Comparison of ENCODE assay signal across 22 mouse cellular contexts in genomic region chr14:80137541-80137940, GRCm38 (mm10).
DNase-seq lines count a peak whose midpoint lies in the region; ATAC-seq and TF ChIP-seq lines count a peak whose summit lies in the region.
"Had no signal": no experiment of that assay in that cellular context is flagged by ENCODE, and none has a peak within 500 bp of the region (broad histone marks: within the 10 kb centered on the region; RNA-seq: fewer than 3 reads in every experiment).

No protein-coding gene starts in this region.

- H3K27me3 ChIP-seq in forebrain, embryonic 10.5 days (ENCODE audit: poor library complexity, severe bottlenecking) = peaks cover 9% of the 10 kb centered on the region
- H3K27me3 ChIP-seq in forebrain, embryonic 16.5 days (replicated peaks; ENCODE audit: control insufficient read depth, insufficient read depth, low read length) = no peaks in the 10 kb centered on the region
- H3K27me3 ChIP-seq in midbrain, embryonic 11.5 days (ENCODE audit: control insufficient read depth, insufficient read depth, low read length) = no peaks in the 10 kb centered on the region
- H3K27me3 ChIP-seq in midbrain, embryonic 16.5 days (ENCODE audit: control insufficient read depth, insufficient read depth, low read depth, low read length) = no peaks in the 10 kb centered on the region
- H3K27me3 ChIP-seq in hindbrain, embryonic 14.5 days (ENCODE audit: control insufficient read depth, insufficient read depth, low read length) = no peaks in the 10 kb centered on the region
- no peaks in the 10 kb centered on the region for H3K27me3 ChIP-seq in heart, adult 2 months (ENCODE audit: control insufficient read depth, insufficient read depth, low read length)
- H3K27me3 ChIP-seq: heart, embryonic 12.5 days; liver, embryonic 13.5 days; neural tube, embryonic 12.5 days had no signal

- no peaks in the 10 kb centered on the region for H3K79me2 ChIP-seq in heart, adult 2 months (replicated peaks; ENCODE audit: control insufficient read depth, insufficient read depth, low read length)

- WGBS in forebrain, embryonic 10.5 days = 47% methylated on average over 5 of the region's 5 CpGs
- WGBS in forebrain, embryonic 16.5 days = 26% methylated on average over 5 of the region's 5 CpGs
- 43% methylated on average over 5 of the region's 5 CpGs for WGBS in midbrain, embryonic 11.5 days
- 30% methylated on average over 5 of the region's 5 CpGs for WGBS in midbrain, embryonic 16.5 days
- 28% methylated on average over 5 of the region's 5 CpGs for WGBS in hindbrain, embryonic 14.5 days
- 77% methylated on average over 5 of the region's 5 CpGs for WGBS in heart, adult 2 months

- no peak for TF ChIP-seq EP300 in heart, adult 2 months (IDR thresholded peaks at IDR 0.05; ENCODE audit: insufficient read depth, low read depth, low read length)

- no peaks in the 10 kb centered on the region for H3K9me3 ChIP-seq in forebrain, embryonic 10.5 days
- H3K9me3 ChIP-seq in forebrain, embryonic 16.5 days (ENCODE audit: control insufficient read depth, low read length) = no peaks in the 10 kb centered on the region
- no peaks in the 10 kb centered on the region for H3K9me3 ChIP-seq in midbrain, embryonic 11.5 days (ENCODE audit: control insufficient read depth, low read length)
- no peaks in the 10 kb centered on the region for H3K9me3 ChIP-seq in midbrain, embryonic 16.5 days (replicated peaks; ENCODE audit: control insufficient read depth, low read length, poor library complexity, severe bottlenecking)
- no peaks in the 10 kb centered on the region for H3K9me3 ChIP-seq in hindbrain, embryonic 14.5 days (ENCODE audit: control insufficient read depth, low read length)
- H3K9me3 ChIP-seq: heart, embryonic 12.5 days; liver, embryonic 13.5 days; neural tube, embryonic 12.5 days had no signal

- no peak overlapping the region for H3K4me2 ChIP-seq in forebrain, embryonic 16.5 days (ENCODE audit: low read length)
- no peak overlapping the region for H3K4me2 ChIP-seq in midbrain, embryonic 11.5 days
- H3K4me2 ChIP-seq in midbrain, embryonic 16.5 days (ENCODE audit: low read length) = no peak overlapping the region
- H3K4me2 ChIP-seq in hindbrain, embryonic 14.5 days (replicated peaks) = no peak overlapping the region
- H3K4me2 ChIP-seq: heart, embryonic 12.5 days; liver, embryonic 13.5 days; lung, embryonic 14.5 days; neural tube, embryonic 12.5 days had no signal

- H3K4me1 ChIP-seq in forebrain, embryonic 10.5 days = peaks cover 33% of the 10 kb centered on the region
- H3K4me1 ChIP-seq in forebrain, embryonic 16.5 days (replicated peaks; ENCODE audit: control insufficient read depth, insufficient read depth, low read length) = peaks cover 15% of the 10 kb centered on the region
- H3K4me1 ChIP-seq in midbrain, embryonic 11.5 days (ENCODE audit: control insufficient read depth, insufficient read depth, low read length) = peaks cover 23% of the 10 kb centered on the region
- peaks cover 14% of the 10 kb centered on the region for H3K4me1 ChIP-seq in midbrain, embryonic 16.5 days (ENCODE audit: control insufficient read depth, insufficient read depth, low read length)
- peaks cover 22% of the 10 kb centered on the region for H3K4me1 ChIP-seq in hindbrain, embryonic 14.5 days (replicated peaks; ENCODE audit: control insufficient read depth, insufficient read depth, low read length)
- H3K4me1 ChIP-seq in heart, adult 2 months (ENCODE audit: control insufficient read depth, insufficient read depth, low read length) = no peaks in the 10 kb centered on the region
- H3K4me1 ChIP-seq: heart, embryonic 12.5 days; liver, embryonic 13.5 days had no signal

- no peak for TF ChIP-seq CTCF in heart, adult 2 months (IDR thresholded peaks at IDR 0.05)

- no peak for TF ChIP-seq POLR2A in heart, adult 2 months (IDR thresholded peaks at IDR 0.05; ENCODE audit: insufficient read depth, low read depth, low read length)

- no peak overlapping the region for H3K4me3 ChIP-seq in forebrain, embryonic 10.5 days
- no peak overlapping the region for H3K4me3 ChIP-seq in forebrain, embryonic 16.5 days (replicated peaks; ENCODE audit: low read length)
- no peak overlapping the region for H3K4me3 ChIP-seq in midbrain, embryonic 11.5 days (ENCODE audit: low read depth, low read length)
- no peak overlapping the region for H3K4me3 ChIP-seq in midbrain, embryonic 16.5 days (ENCODE audit: low read depth, low read length)
- H3K4me3 ChIP-seq in hindbrain, embryonic 14.5 days (replicated peaks; ENCODE audit: low read length) = no peak overlapping the region
- no peak overlapping the region for H3K4me3 ChIP-seq in heart, adult 2 months
- H3K4me3 ChIP-seq: heart, embryonic 12.5 days; liver, embryonic 13.5 days; neural tube, embryonic 12.5 days had no signal

- no peak for DNase-seq in forebrain, embryonic 10.5 days (ENCODE audit: extremely low spot score, low spot score)
- DNase-seq in midbrain, embryonic 11.5 days (ENCODE audit: low spot score, missing footprints) = peak; percentile 82
- DNase-seq in hindbrain, embryonic 14.5 days (ENCODE audit: low spot score) = no peak
- DNase-seq in retina, embryonic 14.5 days (ENCODE audit: low spot score) = peak; percentile 60
- DNase-seq in heart, adult 2 months = no peak
- DNase-seq in testis, postnatal 10 days (ENCODE audit: low spot score) = no peak
- DNase-seq: adrenal gland, postnatal 10 days; cerebellum, adult 2 months; cerebellum, postnatal 36 days; heart, postnatal 10 days; kidney, adult 11 months; kidney, postnatal 4 days; layer of hippocampus, adult 9-11 months; liver, embryonic 13.5 days; lung, embryonic 14.5 days; right cerebral cortex, postnatal 14 days; thymus, postnatal 14 days had no signal

- H3K36me3 ChIP-seq in forebrain, embryonic 10.5 days (replicated peaks) = no peaks in the 10 kb centered on the region
- H3K36me3 ChIP-seq in forebrain, embryonic 16.5 days (ENCODE audit: control insufficient read depth, insufficient read depth) = no peaks in the 10 kb centered on the region
- no peaks in the 10 kb centered on the region for H3K36me3 ChIP-seq in midbrain, embryonic 11.5 days (ENCODE audit: control insufficient read depth, insufficient read depth, low read length)
- H3K36me3 ChIP-seq in midbrain, embryonic 16.5 days (ENCODE audit: control insufficient read depth, insufficient read depth, low read length) = no peaks in the 10 kb centered on the region
- H3K36me3 ChIP-seq in hindbrain, embryonic 14.5 days (replicated peaks; ENCODE audit: control insufficient read depth, insufficient read depth) = no peaks in the 10 kb centered on the region
- H3K36me3 ChIP-seq in heart, adult 2 months (ENCODE audit: control insufficient read depth, insufficient read depth, low read length) = no peaks in the 10 kb centered on the region
- H3K36me3 ChIP-seq: heart, embryonic 12.5 days; liver, embryonic 13.5 days; neural tube, embryonic 12.5 days had no signal

- ATAC-seq in forebrain, embryonic 16.5 days = no peak
- ATAC-seq in midbrain, embryonic 11.5 days (ENCODE audit: low FRiP score) = no peak
- ATAC-seq in midbrain, embryonic 16.5 days = no peak
- no peak for ATAC-seq in hindbrain, embryonic 14.5 days (ENCODE audit: low FRiP score)
- ATAC-seq: activated CD4-positive, CD25-positive, alpha-beta regulatory T cell, adult 4 months had no signal

- 0 out of 2 replicates have a peak overlapping the region, but pooled peaks have one; percentile 48 for H3K27ac ChIP-seq in forebrain, embryonic 10.5 days
- H3K27ac ChIP-seq in forebrain, embryonic 16.5 days (ENCODE audit: low read length) = no peak overlapping the region
- H3K27ac ChIP-seq in midbrain, embryonic 11.5 days (ENCODE audit: low read depth, low read length) = no peak overlapping the region
- H3K27ac ChIP-seq in midbrain, embryonic 16.5 days (ENCODE audit: low read length) = no peak overlapping the region
- H3K27ac ChIP-seq in hindbrain, embryonic 14.5 days = peak overlapping the region; percentile 21
- no peak overlapping the region for H3K27ac ChIP-seq in heart, adult 2 months
- H3K27ac ChIP-seq: liver, embryonic 13.5 days; neural tube, embryonic 12.5 days had no signal

- intact Hi-C loops in heart, adult 2 months (cut with DNase I) = no loop called here

- no peak overlapping the region for H3K9ac ChIP-seq in forebrain, embryonic 16.5 days (replicated peaks; ENCODE audit: low read depth, low read length)
- H3K9ac ChIP-seq in midbrain, embryonic 11.5 days (ENCODE audit: low read length) = no peak overlapping the region
- no peak overlapping the region for H3K9ac ChIP-seq in midbrain, embryonic 16.5 days (ENCODE audit: low read depth, low read length)
- no peak overlapping the region for H3K9ac ChIP-seq in hindbrain, embryonic 14.5 days
- H3K9ac ChIP-seq in heart, adult 2 months (ENCODE audit: low read depth, low read length) = no peak overlapping the region
- H3K9ac ChIP-seq: heart, embryonic 12.5 days; liver, embryonic 13.5 days; lung, embryonic 14.5 days; neural tube, embryonic 12.5 days had no signal

Comparison
In these comparisons a context has a peak if more than half of its experiments do, and no peak if none do; other contexts are left out.
1. H3K27ac ChIP-seq: peak in forebrain, embryonic 10.5 days (single experiment) and hindbrain, embryonic 14.5 days (single experiment); none in forebrain, embryonic 16.5 days (single experiment), midbrain, embryonic 11.5 days (single experiment), midbrain, embryonic 16.5 days (single experiment) and heart, adult 2 months (single experiment).
2. DNase-seq: peak in midbrain, embryonic 11.5 days (single experiment) and retina, embryonic 14.5 days (single experiment); none in forebrain, embryonic 10.5 days (single experiment), hindbrain, embryonic 14.5 days (single experiment), heart, adult 2 months (0 of 2) and testis, postnatal 10 days (single experiment).